Mouse (Mus musculus): Measurements from ENCODE around the gene Rela.
"Not testable (repeated sequence)": the region's sequence is repeated elsewhere in the genome, so short reads cannot be mapped to it uniquely, and the experiment has no call there.

The Rela gene

GRCm38 (mm10) chr19:5662981-5663913, 26.0 kb downstream of the Rela start, which contains the start of gene Sipa1:
Gene Sipa1 (minus strand): TSS chr19:5663707.
- 0 out of 2 replicates have a peak, but pooled peaks have one; percentile 42 for ATAC-seq (ENCODE audit: insufficient number of reproducible peaks, low FRiP score, low TSS enrichment)

- ATAC-seq (ENCODE audit: insufficient number of reproducible peaks, low FRiP score, low TSS enrichment) = no peak
Observed at GRCm38 (mm10) chr19:5664669-5665257, 27.5 kb downstream of the Rela start.

GRCm38 (mm10) chr19:5665465-5665864, 28.2 kb downstream of the Rela start:
- no peak for ATAC-seq (ENCODE audit: insufficient number of reproducible peaks, low FRiP score, low TSS enrichment)

GRCm38 (mm10) chr19:5666386-5666785, 29.1 kb downstream of the Rela start:
- no peak for ATAC-seq (ENCODE audit: insufficient number of reproducible peaks, low FRiP score, low TSS enrichment)

GRCm38 (mm10) chr19:5668372-5668771, 31.1 kb downstream of the Rela start:
- no peak for ATAC-seq (ENCODE audit: insufficient number of reproducible peaks, low FRiP score, low TSS enrichment)

GRCm38 (mm10) chr19:5680432-5680831, 43.1 kb downstream of the Rela start:
- no peak for ATAC-seq (ENCODE audit: insufficient number of reproducible peaks, low FRiP score, low TSS enrichment)

- ATAC-seq (ENCODE audit: insufficient number of reproducible peaks, low FRiP score, low TSS enrichment) = no peak
Observed at GRCm38 (mm10) chr19:5684236-5684635, 47.0 kb downstream of the Rela start.

- ATAC-seq (ENCODE audit: insufficient number of reproducible peaks, low FRiP score, low TSS enrichment) = no peak
Observed at GRCm38 (mm10) chr19:5684985-5685384, 47.7 kb downstream of the Rela start.

GRCm38 (mm10) chr19:5685431-5685830, 48.1 kb downstream of the Rela start:
- no peak for ATAC-seq (ENCODE audit: insufficient number of reproducible peaks, low FRiP score, low TSS enrichment)

- ATAC-seq (ENCODE audit: insufficient number of reproducible peaks, low FRiP score, low TSS enrichment) = no peak
Observed at GRCm38 (mm10) chr19:5685861-5686260, 48.6 kb downstream of the Rela start.

- no peak for ATAC-seq (ENCODE audit: insufficient number of reproducible peaks, low FRiP score, low TSS enrichment)
Observed at GRCm38 (mm10) chr19:5686437-5686836, 49.2 kb downstream of the Rela start.

GRCm38 (mm10) chr19:5686954-5687353, 49.7 kb downstream of the Rela start:
- not testable (repeated sequence) for ATAC-seq (ENCODE audit: insufficient number of reproducible peaks, low FRiP score, low TSS enrichment)

- ATAC-seq (ENCODE audit: insufficient number of reproducible peaks, low FRiP score, low TSS enrichment) = no peak
Observed at GRCm38 (mm10) chr19:5687738-5688137, 50.5 kb downstream of the Rela start.

GRCm38 (mm10) chr19:5688200-5689087, 51.2 kb downstream of the Rela start, which contains the start of the genes Map3k11 and Pcnx3:
Gene Map3k11 (plus strand): TSS chr19:5688742.
Gene Pcnx3 (minus strand): TSS chr19:5688908.
- peak; percentile 86 for ATAC-seq (ENCODE audit: insufficient number of reproducible peaks, low FRiP score, low TSS enrichment)

GRCm38 (mm10) chr19:5689088-5689428, 51.8 kb downstream of the Rela start:
- ATAC-seq (ENCODE audit: insufficient number of reproducible peaks, low FRiP score, low TSS enrichment) = no peak

GRCm38 (mm10) chr19:5689565-5690342, 52.5 kb downstream of the Rela start:
- ATAC-seq (ENCODE audit: insufficient number of reproducible peaks, low FRiP score, low TSS enrichment) = peak; percentile 4; the same call in 1 of the 2 replicates

- no peak for ATAC-seq (ENCODE audit: insufficient number of reproducible peaks, low FRiP score, low TSS enrichment)
Observed at GRCm38 (mm10) chr19:5690343-5690735, 53.1 kb downstream of the Rela start.

- ATAC-seq (ENCODE audit: insufficient number of reproducible peaks, low FRiP score, low TSS enrichment) = no peak
Observed at GRCm38 (mm10) chr19:5691601-5692000, 54.3 kb downstream of the Rela start.

- ATAC-seq (ENCODE audit: insufficient number of reproducible peaks, low FRiP score, low TSS enrichment) = no peak
Observed at GRCm38 (mm10) chr19:5692086-5692912, 55.0 kb downstream of the Rela start.

Data from cerebellum, adult (tissue).